Mouse (Mus musculus) heart, adult 9 months (tissue): Measurements from ENCODE around the gene Dscaml1.

Experiments used
- DNase-seq, 2 experiments: peaks; one replicate each; pipeline ENCODE4 v3.0.0; 2022; ENCODE audit warnings: low spot score in 2 of 2

The Dscaml1 gene

DNA sequence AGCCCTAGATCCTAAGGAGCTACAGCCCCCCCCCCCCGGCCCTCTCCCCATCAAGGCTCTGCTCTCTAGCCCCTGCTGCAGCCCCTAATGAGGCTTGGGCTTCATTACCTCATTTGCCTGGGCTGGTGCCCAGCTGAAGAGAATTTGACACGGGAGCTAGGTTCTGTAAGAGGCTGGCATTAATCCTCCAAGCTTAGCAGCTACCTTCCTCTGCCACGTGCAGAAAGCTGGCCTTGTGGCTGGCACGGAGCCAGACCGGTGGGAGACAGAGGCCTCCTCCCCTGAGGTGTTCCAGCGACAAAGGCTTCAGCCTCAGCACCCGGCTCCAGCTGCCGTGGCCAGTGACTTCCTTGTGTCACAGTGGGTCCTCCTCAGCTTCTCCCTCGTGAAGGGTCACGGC lies 206.1 kb downstream of the Dscaml1 start:
- DNase-seq = no peak

DNA sequence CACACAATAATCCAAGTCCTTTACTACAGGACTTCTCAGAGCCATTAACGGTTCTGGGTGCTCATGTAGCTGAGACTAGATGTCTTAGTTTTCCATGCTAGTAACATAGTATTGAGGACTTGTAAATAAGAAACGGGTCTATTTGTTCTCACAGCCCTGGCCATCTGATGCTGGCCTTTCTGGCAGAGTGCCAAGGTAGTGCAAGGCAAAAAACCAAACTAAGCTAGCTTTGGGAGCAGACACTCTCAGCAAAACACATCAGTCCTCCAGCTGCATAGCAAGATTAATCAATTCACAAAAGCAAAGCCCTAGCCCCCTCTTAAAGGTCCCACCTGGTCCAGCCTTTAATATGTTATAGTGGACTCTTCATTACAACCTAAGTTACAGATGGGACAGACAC lies 206.6 kb downstream of the Dscaml1 start:
- no peak for DNase-seq

DNA sequence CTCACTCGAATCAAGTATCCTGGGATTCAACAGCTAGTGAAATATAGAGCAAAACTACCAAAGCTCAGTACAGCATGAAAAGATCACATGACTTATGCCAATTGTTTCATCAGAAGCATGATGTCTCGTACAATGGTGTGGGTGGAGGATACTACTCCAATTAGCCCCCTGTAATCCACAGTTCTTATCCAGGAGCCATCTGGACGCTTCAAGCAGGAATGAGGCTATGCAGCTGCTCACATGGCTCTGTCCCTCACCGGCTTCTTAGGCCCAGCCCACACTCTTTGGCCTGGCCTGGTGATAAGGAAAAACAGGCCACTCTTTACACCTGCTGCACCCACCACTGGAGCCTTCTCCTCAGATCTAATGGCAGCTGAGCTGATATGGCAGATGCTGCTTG lies 208.6 kb downstream of the Dscaml1 start:
- no peak for DNase-seq

GRCm38 (mm10) chr9:45637346-45637745 lies 210.9 kb downstream of the Dscaml1 start:
- no peak for DNase-seq

GRCm38 (mm10) chr9:45638184-45638917 lies 211.9 kb downstream of the Dscaml1 start:
- no peak for DNase-seq

GRCm38 (mm10) chr9:45644833-45645388 lies 218.5 kb downstream of the Dscaml1 start:
- DNase-seq = no peak

DNA sequence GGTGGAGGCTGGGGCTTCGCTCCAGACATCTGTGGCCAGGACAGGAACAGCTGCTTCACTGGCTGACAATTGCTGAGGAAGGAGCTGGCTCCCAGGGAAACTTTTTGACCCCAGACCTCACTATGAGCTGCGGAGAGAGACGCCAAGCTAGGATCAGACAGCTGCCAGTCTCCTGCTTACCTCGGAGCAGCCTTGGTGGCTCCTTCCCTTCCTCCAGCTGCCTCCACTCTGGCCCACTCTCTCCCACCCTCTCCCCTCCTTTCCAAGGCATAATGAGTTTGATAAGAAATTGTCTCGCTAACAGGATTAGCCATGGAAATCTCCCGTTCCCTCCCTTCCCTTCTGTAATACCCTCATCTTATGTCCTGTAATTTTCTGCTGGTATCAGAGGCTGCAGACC lies 219.1 kb downstream of the Dscaml1 start:
- no peak for DNase-seq

DNA sequence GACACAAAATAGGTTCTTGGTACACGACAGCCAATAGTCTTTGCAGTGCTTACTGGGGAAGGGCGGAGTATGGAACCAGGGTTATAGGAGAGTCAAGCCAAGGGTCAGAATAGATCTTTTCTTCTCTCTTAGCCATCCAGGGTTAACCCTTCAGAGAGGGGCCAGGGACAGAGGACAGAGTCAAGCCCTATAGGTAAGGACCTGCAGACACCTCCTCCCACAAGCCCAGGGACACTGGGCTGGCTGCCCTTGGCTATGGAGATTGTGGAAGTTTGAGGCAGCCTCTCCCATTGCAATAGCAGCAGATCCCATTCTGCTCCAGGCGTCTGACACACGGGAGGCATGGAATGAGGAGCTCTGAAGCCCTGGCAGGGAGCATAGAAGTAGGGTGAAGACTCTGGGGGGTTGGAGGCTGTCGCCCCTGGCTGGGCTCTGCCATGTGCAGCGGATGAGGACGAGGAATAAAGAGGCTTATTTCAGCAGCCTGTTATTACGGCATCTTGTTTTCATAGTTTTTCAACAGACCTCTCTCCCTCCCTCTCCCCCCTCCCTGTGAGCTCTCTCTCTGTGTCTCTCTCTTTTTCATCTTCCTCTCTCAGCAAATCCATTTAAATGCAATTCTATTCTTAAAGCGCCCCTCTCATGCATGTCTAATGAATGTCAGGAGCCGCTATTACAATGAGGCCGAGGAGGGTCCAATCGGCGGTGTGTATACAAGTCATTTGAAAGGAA lies 224.8 kb downstream of the Dscaml1 start:
- no peak for DNase-seq

GRCm38 (mm10) chr9:45651810-45652177 lies 225.4 kb downstream of the Dscaml1 start:
- no peak for DNase-seq

GRCm38 (mm10) chr9:45657172-45658062 lies 231.0 kb downstream of the Dscaml1 start:
- DNase-seq = no peak

DNA sequence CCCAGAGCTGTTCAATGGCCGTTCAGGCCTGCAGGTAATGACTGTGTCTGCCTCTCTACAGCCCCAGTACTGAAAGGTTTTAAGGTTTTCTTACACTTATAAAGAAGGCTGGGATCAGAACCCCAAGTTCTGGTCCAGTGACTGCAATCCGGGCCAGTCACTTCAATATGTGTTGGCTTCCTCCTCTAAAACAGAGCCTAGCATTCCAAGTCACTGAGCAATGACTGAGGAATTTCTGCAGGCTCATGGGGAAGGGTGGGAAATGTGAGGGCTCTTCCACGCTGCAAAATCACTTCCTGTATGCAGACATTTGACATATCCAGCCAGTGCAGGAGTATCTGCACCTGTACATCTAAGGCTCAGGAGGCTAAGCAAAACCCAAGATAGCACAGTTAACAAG lies 233.8 kb downstream of the Dscaml1 start:
- DNase-seq = no peak

GRCm38 (mm10) chr9:45662471-45662870 lies 236.0 kb downstream of the Dscaml1 start:
- DNase-seq = no peak

GRCm38 (mm10) chr9:45663386-45664315 lies 237.2 kb downstream of the Dscaml1 start:
- DNase-seq = no peak

- DNase-seq = no peak
These were observed 237.9 kb downstream of the Dscaml1 start for GRCm38 (mm10) chr9:45664326-45664725.

- DNase-seq = no peak
These were observed 238.5 kb downstream of the Dscaml1 start for GRCm38 (mm10) chr9:45664871-45665394.

DNA sequence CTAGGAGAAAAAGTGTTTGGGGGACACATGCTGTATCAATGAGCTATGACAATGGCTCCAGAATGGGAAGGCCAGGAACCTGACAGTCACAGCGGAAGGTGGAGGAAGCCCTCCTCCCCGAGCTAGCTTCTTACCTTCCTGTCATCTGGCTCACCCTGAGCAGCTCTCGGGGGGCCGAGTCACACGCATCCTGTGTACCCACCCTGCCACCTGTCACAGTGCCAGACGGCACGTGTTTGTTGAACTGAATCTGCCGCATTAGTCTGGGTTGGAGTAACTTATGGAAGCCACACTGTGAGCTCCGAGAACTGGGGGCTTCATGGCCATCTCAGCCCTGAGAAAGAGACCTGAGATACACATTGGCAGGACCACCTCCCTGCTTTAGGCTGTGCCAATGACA lies 249.5 kb downstream of the Dscaml1 start:
- no peak for DNase-seq

GRCm38 (mm10) chr9:45676578-45676977 lies 250.2 kb downstream of the Dscaml1 start:
- no peak for DNase-seq

GRCm38 (mm10) chr9:45677236-45677781 lies 250.9 kb downstream of the Dscaml1 start:
- DNase-seq = peak; percentile 48 to 67

- DNase-seq = no peak
These were observed 251.7 kb downstream of the Dscaml1 start for GRCm38 (mm10) chr9:45677952-45678663.

DNA sequence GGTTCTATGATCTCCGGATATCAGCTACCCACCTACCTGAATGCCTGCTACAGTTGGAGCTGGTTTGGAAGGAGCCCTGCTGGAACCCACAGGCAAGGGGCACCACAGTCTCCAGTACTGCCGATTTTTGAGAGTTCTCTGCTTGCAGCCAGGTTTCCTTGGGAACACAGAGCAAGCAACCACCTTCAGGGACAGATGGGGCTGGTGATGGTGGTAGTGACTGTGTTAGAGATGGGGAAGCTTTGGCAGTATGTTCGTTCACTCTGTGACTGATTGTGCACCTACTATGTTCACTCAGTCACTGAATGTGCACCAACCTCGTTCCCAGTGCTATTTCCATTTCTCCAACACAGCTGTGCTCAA lies 252.2 kb downstream of the Dscaml1 start:
- no peak for DNase-seq
